Mouse (Mus musculus) heart, embryonic 14.5 days (tissue): ENCODE measurements around the gene Arhgef26. TPM values are rescaled to one million over a fixed set of nuclear protein-coding genes. Genes with fewer than 3 reads are reported as not detected.

Source experiments
- polyA plus RNA-seq: library from polyadenylated mRNA; unstranded; fragments of >200 nt; fragmentation: Nextera tagmentation; extraction: Ambion mirVana; gene quantifications from 2 replicates; pipeline ENCODE4 v1.2.1, GENCODE M21; 2014

Arhgef26 gene
- polyA plus RNA-seq, 1 experiment from 2014 or later = 4.1 TPM

Other genes starting within 250 kb of the Arhgef26 start
- gene Dhx36, start 168.7 kb downstream of the Arhgef26 start, polyA plus RNA-seq = 21.9 and 25.1 TPM in 2 replicates